Mouse (Mus musculus) cerebellum, adult 18-20 months (tissue): ENCODE measurements at regions not wholly inside any gene's neighbourhood (a gene's known extent, or its start where the extent isn't known, plus 50 kb on each side); places are given as distances from the start of the nearest gene placed in this dataset.

ENCODE experiments used
- DNase-seq, 2 experiments: peaks; one replicate each; pipeline ENCODE4 v3.0.0; 2021

DNA sequence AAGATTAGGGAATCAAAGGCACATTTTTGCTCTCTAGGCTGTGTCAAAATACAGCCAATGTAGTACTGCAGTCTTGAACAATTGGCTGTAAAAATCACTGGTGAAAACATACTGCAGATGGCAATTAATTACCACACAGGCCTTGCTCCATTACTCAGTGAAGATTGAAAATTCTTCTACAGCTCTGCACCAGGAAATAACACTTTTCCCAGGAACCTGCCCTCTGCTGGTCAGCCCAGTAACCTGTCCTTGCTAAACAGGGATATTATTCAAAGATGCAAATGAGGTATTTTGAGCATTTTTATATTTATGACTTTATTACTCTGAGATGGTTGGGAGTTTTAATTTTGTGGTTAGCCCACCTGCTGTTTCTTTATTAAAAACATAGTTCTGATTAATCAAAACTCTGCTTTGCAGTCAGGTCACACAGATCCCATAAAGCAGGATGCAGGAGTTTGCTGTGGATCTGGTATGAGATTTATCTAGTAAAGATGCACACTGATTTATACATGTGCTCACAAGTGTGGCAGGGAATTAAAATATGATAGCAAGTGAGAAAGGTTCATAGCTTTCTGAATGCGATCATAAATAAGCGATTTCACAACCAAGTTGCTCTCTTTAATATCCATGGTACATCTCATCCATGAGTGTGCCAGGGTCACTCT, 815.3 kb upstream of the Ghitm start:
- peak in 1 of 2 experiments; percentile 2 for DNase-seq
